Mouse (Mus musculus) midbrain, embryonic 12.5 days (tissue): ENCODE data around the gene Zfp804b. TPM values are rescaled to one million over a fixed set of nuclear protein-coding genes. Genes with fewer than 3 reads are reported as not detected.

Experiments used
- ATAC-seq: fragments of 200-750 bp; cut with Nextera tagmentation; 2 replicates; pipeline ENCODE4 v1.8.0; 2017; ENCODE audit warnings: low read depth, moderate TSS enrichment, moderate library complexity; ENCODE audit not compliant: low FRiP score
- H3K27ac ChIP-seq: fragments of 300-500 bp; sonication (generic); replicated peaks from 2 replicates; pipeline ENCODE4 v1.5.1; 2016; ENCODE audit warnings: mild to moderate bottlenecking
- H3K27me3 ChIP-seq: fragments of 300-500 bp; sonication (generic); 2 replicates; pipeline ENCODE4 v1.6.1; 2016; ENCODE audit warnings: mild to moderate bottlenecking
- H3K36me3 ChIP-seq: fragments of 300-500 bp; sonication (generic); 2 replicates; pipeline ENCODE4 v1.6.1; 2016
- H3K4me1 ChIP-seq: fragments of 300-500 bp; sonication (generic); 2 replicates; pipeline ENCODE4 v1.6.1; 2016
- H3K4me2 ChIP-seq: fragments of 300-500 bp; sonication (generic); replicated peaks from 2 replicates; pipeline ENCODE4 v1.6.1; 2016; ENCODE audit warnings: mild to moderate bottlenecking, moderate library complexity
- H3K4me3 ChIP-seq: fragments of 300-500 bp; sonication (generic); 2 replicates; pipeline ENCODE4 v1.5.1; 2016; ENCODE audit warnings: mild to moderate bottlenecking
- H3K9ac ChIP-seq: fragments of 300-500 bp; sonication (generic); replicated peaks from 2 replicates; pipeline ENCODE4 v1.6.1; 2016; ENCODE audit warnings: mild to moderate bottlenecking, moderate library complexity
- H3K9me3 ChIP-seq: fragments of 300-500 bp; sonication (generic); 2 replicates; pipeline ENCODE4 v1.6.1; 2016; ENCODE audit warnings: mild to moderate bottlenecking
- WGBS: fragments of 180-500 bp; shearing (Covaris S2); methylation state at CpG from one replicate; pipeline ENCODE4 v1.1.7; 2016; 5-methylcytosine and 5-hydroxymethylcytosine counted together
- polyA plus RNA-seq: library from polyadenylated mRNA; unstranded; fragments of >200 nt; fragmentation: Nextera tagmentation; extraction: Ambion mirVana; gene quantifications from 2 replicates; pipeline ENCODE4 v1.2.1, GENCODE M21; 2016

The Zfp804b gene
- polyA plus RNA-seq, 1 experiment from 2014 or later: 0.61 TPM

DNA sequence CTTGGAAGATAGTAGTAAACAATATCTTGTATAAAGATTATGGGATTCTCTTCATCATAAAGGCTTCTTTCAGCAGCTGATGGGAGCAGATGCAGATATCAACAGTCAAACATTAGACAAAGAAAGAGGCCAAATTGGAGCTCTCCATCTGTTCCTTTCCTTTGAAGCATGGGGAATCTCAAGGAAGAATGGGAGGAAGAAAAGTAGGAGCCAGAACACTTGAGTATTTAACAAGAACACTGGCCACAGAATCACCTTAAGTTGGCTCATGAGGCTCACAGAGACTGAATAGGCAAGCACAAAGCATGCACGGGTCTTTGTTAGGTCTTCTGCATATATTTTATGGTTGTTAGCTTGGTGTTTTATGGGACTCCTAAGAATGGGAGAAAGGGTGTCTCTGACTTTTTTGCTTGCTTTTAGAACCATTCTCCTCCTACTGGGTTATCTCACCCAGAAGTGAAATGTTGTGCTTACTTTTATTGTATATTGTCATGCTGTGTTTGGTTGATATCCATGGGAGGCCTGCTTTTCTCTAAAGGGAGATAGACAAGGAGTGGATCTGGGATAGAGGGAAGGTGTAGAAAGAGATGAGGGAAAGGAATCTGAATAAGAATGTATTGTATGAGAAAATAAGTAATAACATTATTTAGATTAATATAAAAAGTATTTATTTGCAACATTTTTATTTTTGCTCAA is 270.5 kb downstream of the Zfp804b start:
- peak; percentile 89 for ATAC-seq
- Histone ChIP-seq H3K4me2 (no peak overlapping the region), H3K27me3 (no peaks in the 10 kb centered on the region), H3K4me3 (no peak overlapping the region), H3K36me3 (no peaks in the 10 kb centered on the region), H3K9me3 (no peaks in the 10 kb centered on the region), H3K9ac (no peak overlapping the region), H3K4me1 (no peaks in the 10 kb centered on the region), H3K27ac (peak overlapping the region; percentile 56)
- 18% methylated on average over 1 of the region's 1 CpGs for WGBS

DNA sequence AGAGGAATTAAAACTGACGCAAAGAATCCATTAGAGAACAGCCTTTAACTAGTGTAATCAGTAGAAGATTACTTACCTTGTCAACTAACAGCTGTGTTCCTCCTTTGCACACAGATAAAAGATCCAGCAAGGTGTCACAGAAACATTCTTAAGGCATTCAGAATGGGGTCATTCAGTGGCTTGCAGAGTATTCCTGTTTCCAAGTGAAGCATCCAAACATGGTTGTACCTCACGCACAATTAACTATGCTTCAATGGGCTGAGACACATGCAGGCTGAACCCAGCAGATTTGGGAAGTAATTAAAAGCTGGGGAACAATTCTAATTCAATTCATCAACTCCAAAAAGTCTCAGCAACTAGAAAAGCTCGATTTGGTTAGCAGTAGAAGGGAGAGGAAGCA is 337.1 kb downstream of the Zfp804b start:
- H3K9me3 ChIP-seq: no peaks in the 10 kb centered on the region
- no peak overlapping the region for H3K4me3 ChIP-seq
- H3K9ac ChIP-seq: no peak overlapping the region
- no peak overlapping the region for H3K27ac ChIP-seq
- no peaks in the 10 kb centered on the region for H3K4me1 ChIP-seq
- no peaks in the 10 kb centered on the region for H3K36me3 ChIP-seq
- no peak for ATAC-seq
- no peaks in the 10 kb centered on the region for H3K27me3 ChIP-seq
- 26% methylated on average over 3 of the region's 3 CpGs for WGBS
- no peak overlapping the region for H3K4me2 ChIP-seq

DNA sequence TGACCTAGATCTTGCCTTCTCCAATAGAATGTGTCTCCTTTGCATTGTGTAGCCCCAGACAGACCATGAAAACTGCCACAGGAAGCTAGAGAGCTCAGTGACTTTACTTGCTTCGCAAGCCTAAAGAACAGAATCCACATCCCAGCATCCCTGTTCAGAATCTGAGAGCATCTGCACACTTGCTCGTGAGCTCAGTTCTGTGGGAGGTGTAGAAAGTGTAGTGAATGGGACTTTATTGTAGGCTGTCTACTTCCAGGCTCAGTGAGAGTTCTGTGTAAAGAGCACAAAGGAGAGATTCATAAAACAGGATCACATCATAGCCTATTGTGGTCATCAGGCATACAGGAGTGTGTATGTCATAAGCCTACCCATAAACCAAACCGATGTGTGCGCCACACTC is 360.6 kb downstream of the Zfp804b start:
- H3K27ac ChIP-seq: no peak overlapping the region
- no peaks in the 10 kb centered on the region for H3K4me1 ChIP-seq
- H3K4me3 ChIP-seq: no peak overlapping the region
- H3K9ac ChIP-seq: no peak overlapping the region
- no peaks in the 10 kb centered on the region for H3K27me3 ChIP-seq
- no peaks in the 10 kb centered on the region for H3K36me3 ChIP-seq
- ATAC-seq: no peak
- WGBS: 90% methylated on average over 4 of the region's 4 CpGs
- no peak overlapping the region for H3K4me2 ChIP-seq
- H3K9me3 ChIP-seq: no peaks in the 10 kb centered on the region

DNA sequence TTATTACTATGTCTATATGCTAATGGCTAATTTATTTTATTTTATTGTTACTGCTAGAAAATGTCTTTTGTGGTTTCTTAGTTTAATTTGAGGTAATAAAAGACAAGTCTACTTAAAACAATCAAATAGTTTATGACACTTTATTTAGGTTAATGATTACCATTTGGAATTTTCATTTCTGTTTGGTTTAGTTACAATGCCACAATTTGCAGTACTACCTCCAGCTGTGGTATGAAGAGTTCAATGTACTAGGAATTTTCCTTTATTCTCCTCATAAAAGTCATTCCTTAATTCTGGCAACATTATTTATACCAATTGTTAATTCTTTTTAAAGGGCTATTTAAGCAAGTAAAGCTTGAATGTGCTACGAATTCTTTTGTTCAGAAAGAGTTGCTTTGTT is 409.7 kb downstream of the Zfp804b start:
- no peak overlapping the region for H3K9ac ChIP-seq
- 75% methylated on average over 1 of the region's 1 CpGs for WGBS
- ATAC-seq: no peak
- H3K9me3 ChIP-seq: no peaks in the 10 kb centered on the region
- H3K27ac ChIP-seq: no peak overlapping the region
- no peaks in the 10 kb centered on the region for H3K36me3 ChIP-seq
- no peaks in the 10 kb centered on the region for H3K4me1 ChIP-seq
- H3K27me3 ChIP-seq: no peaks in the 10 kb centered on the region
- H3K4me2 ChIP-seq: no peak overlapping the region
- no peak overlapping the region for H3K4me3 ChIP-seq

DNA sequence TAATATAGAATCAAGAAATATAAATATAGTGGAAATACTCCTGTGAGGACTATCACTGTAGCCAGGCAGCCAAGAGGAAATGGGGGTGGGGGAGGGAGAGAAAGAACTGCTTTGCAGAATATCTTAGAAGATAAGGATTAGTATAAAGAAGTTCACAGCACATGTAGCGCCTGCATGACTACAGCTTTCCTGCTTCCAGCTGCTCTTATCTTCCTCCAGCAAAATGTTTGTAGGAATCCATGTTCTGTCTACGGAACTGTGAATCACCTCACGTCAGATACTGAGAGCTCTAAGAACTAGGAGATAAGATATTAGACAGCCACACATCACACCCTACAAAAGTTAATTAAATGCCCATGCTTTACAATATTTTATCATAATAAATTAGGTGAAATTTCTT is 433.3 kb downstream of the Zfp804b start:
- no peak overlapping the region for H3K4me2 ChIP-seq
- no peaks in the 10 kb centered on the region for H3K27me3 ChIP-seq
- no peak overlapping the region for H3K27ac ChIP-seq
- H3K9me3 ChIP-seq: no peaks in the 10 kb centered on the region
- no peak for ATAC-seq
- H3K4me3 ChIP-seq: no peak overlapping the region
- no peaks in the 10 kb centered on the region for H3K4me1 ChIP-seq
- H3K36me3 ChIP-seq: no peaks in the 10 kb centered on the region
- no peak overlapping the region for H3K9ac ChIP-seq
- 86% methylated on average over 3 of the region's 3 CpGs for WGBS

DNA sequence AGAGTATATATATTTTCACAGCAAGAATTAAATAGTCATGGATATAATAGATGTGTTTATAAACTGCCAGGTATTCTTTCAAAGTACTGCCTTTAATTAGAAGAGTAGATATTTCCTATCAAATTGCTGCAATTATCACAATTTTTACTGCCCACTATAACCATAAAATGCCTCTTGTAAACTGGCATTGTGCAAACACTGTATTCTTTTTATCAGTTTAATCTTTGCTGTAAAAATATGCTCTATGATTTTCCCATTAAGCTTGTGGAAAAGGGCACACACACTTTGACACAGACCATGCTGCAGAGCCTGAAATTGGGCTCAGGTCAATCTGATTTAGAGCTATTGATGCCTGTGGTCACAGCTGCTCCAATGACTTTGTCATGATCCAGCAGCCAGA is 463.2 kb downstream of the Zfp804b start:
- no peak for ATAC-seq
- no peak overlapping the region for H3K9ac ChIP-seq
- H3K4me2 ChIP-seq: no peak overlapping the region
- H3K4me1 ChIP-seq: no peaks in the 10 kb centered on the region
- H3K27me3 ChIP-seq: no peaks in the 10 kb centered on the region
- no peaks in the 10 kb centered on the region for H3K36me3 ChIP-seq
- H3K9me3 ChIP-seq: no peaks in the 10 kb centered on the region
- no peak overlapping the region for H3K27ac ChIP-seq
- H3K4me3 ChIP-seq: no peak overlapping the region

DNA sequence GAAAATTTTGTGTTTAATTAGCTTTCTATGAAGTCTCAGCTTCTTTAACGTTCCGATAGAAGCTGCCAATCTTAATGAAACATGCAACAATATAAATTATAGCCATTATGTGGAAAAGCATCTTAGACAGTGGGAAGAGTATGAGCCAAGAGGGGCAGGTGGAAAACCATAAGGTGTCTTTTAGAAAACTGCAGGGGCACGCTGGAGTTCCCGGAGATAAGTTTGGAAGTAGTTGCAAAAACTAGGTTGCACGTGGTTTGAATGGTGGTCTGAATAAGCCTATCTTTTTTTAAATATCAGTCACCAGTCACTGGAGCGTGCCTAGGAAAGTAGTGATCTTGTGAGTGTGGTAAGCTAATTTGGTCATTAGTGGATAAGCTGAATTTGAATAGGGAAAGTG is 473.0 kb downstream of the Zfp804b start:
- H3K27ac ChIP-seq: no peak overlapping the region
- ATAC-seq: no peak
- no peaks in the 10 kb centered on the region for H3K27me3 ChIP-seq
- 90% methylated on average over 6 of the region's 6 CpGs for WGBS
- H3K4me1 ChIP-seq: no peaks in the 10 kb centered on the region
- no peak overlapping the region for H3K4me2 ChIP-seq
- no peak overlapping the region for H3K9ac ChIP-seq
- H3K9me3 ChIP-seq: no peaks in the 10 kb centered on the region
- H3K4me3 ChIP-seq: no peak overlapping the region
- no peaks in the 10 kb centered on the region for H3K36me3 ChIP-seq

DNA sequence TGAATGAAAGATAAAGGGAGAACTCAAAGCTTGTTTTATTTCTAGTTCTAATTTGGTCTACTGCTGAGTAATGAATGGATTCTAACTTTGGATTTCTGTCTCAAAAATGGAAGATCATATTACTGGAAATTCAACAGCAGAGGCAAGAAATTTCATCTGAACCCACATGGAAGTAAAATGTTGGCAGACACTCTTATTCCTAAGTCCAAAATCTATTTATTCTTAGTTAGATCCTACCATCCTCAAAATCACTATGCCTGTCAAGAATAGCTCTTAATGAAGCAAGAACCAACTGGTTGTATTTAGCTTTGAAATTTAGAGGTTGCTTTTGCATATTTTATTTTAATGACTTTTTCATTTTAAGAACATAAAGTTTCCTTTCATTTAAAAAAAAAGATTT is 473.6 kb downstream of the Zfp804b start:
- no peaks in the 10 kb centered on the region for H3K27me3 ChIP-seq
- H3K9me3 ChIP-seq: no peaks in the 10 kb centered on the region
- H3K4me3 ChIP-seq: no peak overlapping the region
- no peak overlapping the region for H3K27ac ChIP-seq
- no peaks in the 10 kb centered on the region for H3K4me1 ChIP-seq
- H3K36me3 ChIP-seq: no peaks in the 10 kb centered on the region
- no peak overlapping the region for H3K9ac ChIP-seq
- no peak for ATAC-seq
- H3K4me2 ChIP-seq: no peak overlapping the region

DNA sequence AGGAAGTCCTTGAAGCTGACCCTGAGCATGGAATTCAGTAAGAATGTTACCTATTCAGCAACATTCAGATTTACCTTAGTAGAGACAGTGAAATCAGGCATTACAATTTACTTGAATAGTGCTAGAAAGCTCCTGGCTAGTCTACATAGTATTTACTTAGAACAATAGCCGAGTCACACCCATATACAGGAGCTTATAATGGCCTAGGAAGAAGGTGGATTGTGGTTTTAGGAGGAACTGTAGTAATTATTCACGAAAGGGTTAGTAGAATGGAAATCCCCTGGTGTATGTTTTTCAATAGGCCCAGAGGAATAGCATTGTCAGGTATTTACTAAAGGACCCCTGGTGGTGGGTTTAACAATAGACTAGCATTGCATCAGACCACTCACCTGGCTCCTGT is 549.2 kb downstream of the Zfp804b start:
- H3K36me3 ChIP-seq: no peaks in the 10 kb centered on the region
- no peak overlapping the region for H3K4me3 ChIP-seq
- no peak for ATAC-seq
- no peak overlapping the region for H3K9ac ChIP-seq
- no peak overlapping the region for H3K4me2 ChIP-seq
- no peaks in the 10 kb centered on the region for H3K9me3 ChIP-seq
- no peaks in the 10 kb centered on the region for H3K27me3 ChIP-seq
- H3K4me1 ChIP-seq: no peaks in the 10 kb centered on the region
- WGBS: 68% methylated on average over 2 of the region's 2 CpGs
- no peak overlapping the region for H3K27ac ChIP-seq

DNA sequence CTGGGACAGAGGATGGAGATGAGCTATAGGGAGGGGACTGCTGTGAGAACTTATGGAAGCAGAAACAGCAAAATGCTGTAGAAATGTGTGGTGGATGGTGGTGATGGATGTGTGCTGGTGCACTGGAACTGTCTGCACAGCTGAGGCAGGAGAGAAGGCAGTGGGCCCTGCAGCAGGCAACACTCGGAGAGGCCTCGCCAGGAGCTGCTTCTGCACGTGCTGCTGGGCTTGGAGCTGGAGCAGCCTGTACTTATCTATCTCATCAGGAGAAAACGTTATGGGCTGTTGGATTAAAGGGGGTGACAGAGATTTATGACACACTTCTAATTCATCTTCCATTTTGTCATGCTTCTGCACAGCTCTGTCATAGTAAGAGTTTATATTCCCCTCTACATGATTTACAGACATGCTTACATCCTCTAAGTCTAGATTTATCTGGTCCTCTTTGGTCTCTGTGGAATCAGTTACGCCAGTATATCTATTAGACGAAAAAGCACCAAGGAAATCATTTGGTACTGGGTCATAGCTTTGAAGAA is 575.1 kb downstream of the Zfp804b start:
- H3K4me3 ChIP-seq: no peak overlapping the region
- H3K4me2 ChIP-seq: no peak overlapping the region
- WGBS: 83% methylated on average over 6 of the region's 6 CpGs
- no peak overlapping the region for H3K9ac ChIP-seq
- no peaks in the 10 kb centered on the region for H3K27me3 ChIP-seq
- no peaks in the 10 kb centered on the region for H3K4me1 ChIP-seq
- ATAC-seq: no peak; the same call in 1 of the 2 replicates
- no peaks in the 10 kb centered on the region for H3K9me3 ChIP-seq
- H3K27ac ChIP-seq: no peak overlapping the region
- no peaks in the 10 kb centered on the region for H3K36me3 ChIP-seq

Other genes starting within 250 kb of the Zfp804b start
- 0.17 and 0.43 TPM in 2 replicates for gene Tex47, start 40.6 kb downstream of the Zfp804b start, polyA plus RNA-seq